Mouse (Mus musculus) gastrocnemius, postnatal 25 days (tissue): ENCODE data around the gene Ctnnd2. TPM values are rescaled to one million over a fixed set of nuclear protein-coding genes. Genes with fewer than 3 reads are reported as not detected.

Experiments used
- DNase-seq: peaks from one replicate; pipeline ENCODE4 v3.0.0; 2022
- total RNA-seq, 2 experiments: library from RNA; stranded (reverse); gene quantifications; 1 replicate in 1 of 2; 2 replicates in 1 of 2; pipeline ENCODE4 v1.2.3; 2021

Gene Ctnnd2
- total RNA-seq, 2 experiments from 2014 or later: 0.35 TPM; not detected in 1

DNA sequence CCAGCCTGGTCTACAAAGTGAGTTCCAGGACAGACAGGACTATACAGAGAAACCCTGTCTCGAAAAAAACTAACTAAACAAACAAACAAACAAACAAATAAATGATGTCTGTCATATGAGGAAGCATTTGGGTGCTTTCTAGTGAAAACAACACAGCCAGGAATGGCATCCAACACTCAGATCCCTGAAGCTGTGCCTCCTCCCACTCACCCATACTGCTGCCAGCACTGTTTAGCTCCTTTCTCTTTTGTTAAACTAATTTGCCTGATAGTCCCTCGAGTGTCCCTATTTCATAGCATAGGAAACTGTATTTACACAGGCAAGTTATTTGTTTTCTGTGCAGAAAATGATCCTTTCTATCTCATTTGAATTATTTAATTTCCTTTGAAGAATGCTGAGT, 546.8 kb downstream of the Ctnnd2 start:
- no peak for DNase-seq

DNA sequence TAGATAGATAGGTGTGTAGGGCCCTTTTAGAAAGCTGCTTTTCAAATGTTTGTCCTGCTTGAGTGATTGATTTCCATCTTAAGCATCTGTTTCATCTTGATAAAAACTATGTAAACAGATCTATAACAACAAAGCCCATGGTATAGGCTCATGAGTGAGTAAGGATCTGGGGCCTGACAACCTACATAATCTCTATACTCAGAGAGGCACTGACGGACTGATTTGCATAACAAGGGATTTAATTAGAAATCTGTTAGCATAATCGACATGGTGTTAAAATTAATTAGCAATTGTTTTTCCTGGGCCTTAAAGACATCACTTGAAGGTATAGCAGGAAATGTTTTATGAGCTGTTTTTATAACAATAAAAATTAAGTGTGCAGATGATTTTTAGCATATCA, 548.7 kb downstream of the Ctnnd2 start:
- DNase-seq: no peak

DNA sequence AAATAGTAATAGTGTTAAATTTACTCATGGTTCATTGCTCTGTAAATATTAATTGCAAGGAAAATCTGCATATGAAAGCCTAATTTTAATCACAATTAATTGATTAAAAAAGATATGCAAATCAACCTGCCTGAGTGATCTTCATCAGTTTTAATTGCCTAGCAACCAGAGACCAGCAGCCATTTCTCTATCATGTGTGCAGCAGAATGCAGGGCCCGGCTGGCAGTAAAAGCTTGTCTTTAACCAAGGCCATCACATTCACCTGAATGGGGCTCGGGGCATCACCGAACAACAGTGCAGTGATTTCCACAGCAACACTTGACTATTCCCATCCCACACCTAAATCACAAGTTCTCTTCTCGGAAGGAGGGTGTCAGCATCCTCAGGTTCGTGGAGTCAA, 553.7 kb downstream of the Ctnnd2 start:
- no peak for DNase-seq

DNA sequence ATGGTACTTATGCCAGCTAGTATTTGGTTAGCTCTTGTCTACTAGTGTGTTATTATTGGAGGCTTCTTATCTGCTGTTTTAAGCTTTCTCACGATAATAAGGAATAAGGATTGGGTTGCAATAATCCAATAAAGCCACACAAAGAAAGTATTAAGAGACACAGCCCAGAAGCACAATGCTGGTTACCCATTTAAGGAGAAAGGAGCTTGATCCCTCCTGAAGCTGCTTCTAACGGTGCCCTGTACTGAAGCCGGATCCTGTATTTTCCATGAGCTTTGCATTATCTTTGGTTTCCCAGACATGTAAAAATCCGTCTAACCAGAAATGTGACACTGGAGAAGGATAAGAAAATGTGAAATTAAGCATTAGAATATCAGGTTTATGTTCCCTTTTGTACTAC, 565.8 kb downstream of the Ctnnd2 start:
- DNase-seq: no peak

GRCm38 (mm10) chr15:30740728-30741127, 568.3 kb downstream of the Ctnnd2 start:
- DNase-seq: no peak

- DNase-seq: no peak
Measured at GRCm38 (mm10) chr15:30757991-30758390, 585.6 kb downstream of the Ctnnd2 start.

GRCm38 (mm10) chr15:30762211-30762610, 589.8 kb downstream of the Ctnnd2 start:
- no peak for DNase-seq

- no peak for DNase-seq
Measured at GRCm38 (mm10) chr15:30762695-30763285, 590.4 kb downstream of the Ctnnd2 start.

DNA sequence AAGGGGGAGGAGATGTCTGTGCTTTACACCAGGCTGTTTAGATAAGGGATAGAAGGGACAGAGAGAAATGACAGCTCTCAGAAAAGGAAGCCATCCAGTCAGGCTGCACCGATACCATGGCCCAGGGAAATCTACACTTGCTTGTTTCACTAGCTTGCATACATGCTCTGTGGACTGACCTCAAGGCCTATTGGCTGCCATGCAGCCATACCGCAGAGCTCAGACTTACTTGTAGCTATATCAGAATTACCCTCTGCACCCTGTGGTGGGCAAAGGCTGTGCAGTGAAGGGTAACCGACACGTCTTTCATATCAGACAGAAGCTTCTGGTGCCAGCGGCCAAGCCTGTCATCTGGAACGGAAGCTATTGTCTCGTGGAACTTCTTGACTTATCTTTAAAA, 604.5 kb downstream of the Ctnnd2 start:
- no peak for DNase-seq

- DNase-seq: no peak
Measured at GRCm38 (mm10) chr15:30777801-30778200, 605.4 kb downstream of the Ctnnd2 start.

GRCm38 (mm10) chr15:30779903-30780302, 607.5 kb downstream of the Ctnnd2 start:
- no peak for DNase-seq

- DNase-seq: no peak
Measured at GRCm38 (mm10) chr15:30780977-30781376, 608.6 kb downstream of the Ctnnd2 start.

GRCm38 (mm10) chr15:30785706-30786320, 613.4 kb downstream of the Ctnnd2 start:
- DNase-seq: no peak

DNA sequence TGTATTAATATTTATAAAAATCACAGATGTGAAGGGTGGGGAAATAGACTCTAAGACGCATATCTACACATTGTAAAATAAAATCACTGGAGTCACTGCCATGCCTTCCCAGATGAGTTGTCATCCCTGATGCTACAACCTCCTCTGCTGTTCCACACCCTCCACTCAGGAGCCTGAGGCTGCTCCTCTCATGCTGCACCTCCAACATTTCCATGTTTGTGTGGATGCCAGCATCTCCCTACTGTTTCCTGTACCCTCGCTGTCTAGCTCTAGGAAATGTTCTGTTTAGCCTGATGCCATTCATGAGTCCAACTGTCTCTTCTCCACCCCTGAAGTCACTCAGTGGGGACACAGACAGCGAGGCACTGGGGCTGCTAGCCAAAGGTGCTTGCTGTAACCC, 620.9 kb downstream of the Ctnnd2 start:
- DNase-seq: no peak

DNA sequence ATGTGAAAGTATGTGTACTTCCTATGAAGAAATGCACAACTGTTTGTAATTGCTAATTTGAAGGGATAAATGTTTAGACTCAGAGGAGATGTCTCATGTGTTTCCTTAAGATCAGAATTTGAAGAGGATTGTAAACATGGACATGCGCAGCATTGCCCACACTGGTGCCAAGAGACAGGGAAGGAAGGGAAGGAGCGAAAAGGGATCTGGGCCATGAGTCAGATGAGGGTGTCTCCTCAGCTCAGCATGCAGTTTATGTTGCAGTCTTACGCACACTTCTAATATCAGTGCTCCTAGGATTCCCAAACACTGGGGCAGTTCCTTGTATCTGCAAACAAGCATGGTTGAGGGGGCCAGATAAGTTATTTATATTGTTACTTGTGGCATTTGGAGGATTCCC, 623.3 kb downstream of the Ctnnd2 start:
- no peak for DNase-seq

DNA sequence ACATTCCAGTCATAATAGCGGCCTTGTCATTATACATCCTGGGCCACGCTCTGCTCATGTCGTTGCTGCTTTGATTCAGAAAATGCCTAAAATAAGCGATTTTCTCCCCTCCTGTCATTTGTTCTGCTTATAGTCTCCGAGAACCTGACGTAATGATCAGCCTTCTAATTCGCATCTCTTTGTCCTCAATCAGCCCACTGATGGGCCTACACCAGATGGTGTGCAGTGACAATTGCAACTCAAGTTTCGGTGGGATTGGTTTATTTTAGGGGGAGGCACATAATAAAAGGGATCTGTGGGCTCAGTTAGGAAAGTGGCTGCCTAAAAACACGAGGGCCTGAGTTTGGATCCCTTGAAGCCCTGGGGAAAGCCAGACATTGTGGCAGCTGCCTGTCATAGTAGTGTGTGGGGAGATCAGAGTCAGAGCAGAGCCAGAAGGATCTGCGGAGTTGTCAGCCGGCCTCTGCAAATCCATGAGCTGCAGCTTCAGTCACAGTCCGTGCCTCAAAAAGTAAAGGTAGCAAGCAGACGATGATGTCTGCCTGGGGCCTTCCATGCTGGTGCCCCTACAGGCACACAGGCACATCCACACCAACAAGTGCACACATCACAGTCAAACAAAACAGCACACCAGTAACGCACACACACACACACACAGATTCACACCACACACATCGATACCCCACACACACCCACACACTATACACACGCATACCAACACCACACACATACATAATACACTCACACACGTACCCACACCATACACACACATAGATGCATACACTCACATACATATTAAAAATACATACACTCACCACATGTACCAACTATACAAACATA, 655.3 kb downstream of the Ctnnd2 start:
- DNase-seq: no peak

- DNase-seq: no peak
Measured at GRCm38 (mm10) chr15:30857277-30858176, 685.1 kb downstream of the Ctnnd2 start.

GRCm38 (mm10) chr15:30867429-30867828, 695.0 kb downstream of the Ctnnd2 start:
- no peak for DNase-seq

DNA sequence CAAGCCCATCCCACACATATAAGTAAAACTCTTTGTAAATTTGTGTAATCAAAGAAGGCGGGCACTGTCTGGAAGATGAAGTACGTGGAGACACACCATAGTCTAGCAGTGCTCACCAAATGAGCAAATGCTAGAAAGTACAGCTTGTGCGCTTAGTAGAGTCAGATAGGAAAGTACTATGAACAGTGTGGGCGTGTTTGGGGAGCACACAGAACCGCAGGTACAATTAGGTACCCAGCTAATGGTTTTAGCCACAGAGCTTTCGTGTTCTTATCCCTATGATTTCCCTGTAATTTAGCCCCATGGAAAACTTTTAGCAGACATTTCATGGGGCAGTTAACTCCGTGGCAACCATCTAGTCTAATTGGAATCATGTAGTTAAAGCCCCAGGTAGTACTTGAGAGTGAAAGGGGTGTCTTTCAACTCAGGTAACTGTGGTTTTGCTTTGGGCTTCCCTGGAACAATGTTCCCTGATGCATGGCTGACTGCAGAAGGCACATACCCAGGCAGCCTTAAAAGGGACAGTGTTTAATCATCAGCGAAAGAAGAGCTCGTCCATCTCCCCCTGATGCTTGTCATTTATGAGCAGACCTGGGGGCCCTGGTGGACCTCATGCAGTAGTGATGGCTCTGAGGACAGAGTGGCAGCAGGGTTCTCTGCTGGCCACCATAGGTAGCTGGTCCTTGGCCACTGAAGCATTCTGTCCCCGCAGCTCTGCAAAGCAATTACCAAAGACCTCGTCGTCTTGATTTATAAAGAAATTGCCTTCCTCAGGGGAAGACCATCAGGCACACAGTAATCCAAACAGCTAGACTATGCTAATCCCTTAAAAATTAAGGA, 697.5 kb downstream of the Ctnnd2 start:
- no peak for DNase-seq

- DNase-seq: no peak
Measured at GRCm38 (mm10) chr15:30875523-30875922, 703.1 kb downstream of the Ctnnd2 start.

- no peak for DNase-seq
Measured at GRCm38 (mm10) chr15:30884692-30885334, 712.4 kb downstream of the Ctnnd2 start.
